Mouse (Mus musculus) myocyte (in vitro differentiated cells): Measurements from ENCODE around the gene Dlg2. TPM values are rescaled to one million over a fixed set of nuclear protein-coding genes. Genes with fewer than 3 reads are reported as not detected.

Experiments used
- H3K27me3 ChIP-seq: one replicate; pipeline ENCODE4 v1.6.1; 2011; ENCODE audit not compliant: control insufficient read depth, insufficient read depth, insufficient read length
- H3K36me3 ChIP-seq: one replicate; pipeline ENCODE4 v1.6.1; 2011; ENCODE audit not compliant: control insufficient read depth, insufficient read depth
- H3K4me2 ChIP-seq: one replicate; pipeline ENCODE4 v1.6.1; 2011; ENCODE audit warnings: low read depth, control low read depth
- H3K4me3 ChIP-seq: one replicate; pipeline ENCODE4 v1.5.1; 2011; ENCODE audit warnings: mild to moderate bottlenecking, control low read depth, moderate library complexity
- H3K79me2 ChIP-seq: one replicate; pipeline ENCODE4 v1.6.1; 2011; ENCODE audit not compliant: control insufficient read depth, insufficient read depth
- H3ac ChIP-seq: one replicate; pipeline ENCODE4 v1.6.1; 2011; ENCODE audit not compliant: control insufficient read depth, insufficient read length
- CEBPB ChIP-seq: IDR thresholded peaks from 2 replicates; pipeline ENCODE4 v1.6.1; 2011; ENCODE audit warnings: mild to moderate bottlenecking, moderate library complexity; ENCODE audit not compliant: poor library complexity, insufficient read depth, severe bottlenecking
- E2F4 ChIP-seq: IDR thresholded peaks from one replicate; pipeline ENCODE4 v1.6.1; 2011; ENCODE audit warnings: mild to moderate bottlenecking, control low read depth, moderate library complexity; ENCODE audit not compliant: insufficient read depth
- MAX ChIP-seq: IDR thresholded peaks from one replicate; pipeline ENCODE4 v1.6.1; 2011; ENCODE audit warnings: low read depth, mild to moderate bottlenecking, control low read depth
- MYOD1 ChIP-seq, 3 experiments: IDR thresholded peaks; one replicate each; pipeline ENCODE4 v1.6.1; 2011; ENCODE audit warnings: control low read depth in 2 of 3, low read depth in 2 of 3, mild to moderate bottlenecking in 2 of 3, moderate library complexity in 1 of 3; ENCODE audit not compliant: insufficient read length in 2 of 3, control insufficient read depth in 1 of 3
- MYOG ChIP-seq, 3 experiments: IDR thresholded peaks; one replicate each; pipeline ENCODE4 v1.6.1; 2011; ENCODE audit warnings: control low read depth in 2 of 3, low read depth in 2 of 3, mild to moderate bottlenecking in 2 of 3; ENCODE audit not compliant: insufficient read length in 2 of 3, control insufficient read depth in 1 of 3, insufficient read depth in 1 of 3
- POLR2A ChIP-seq: IDR thresholded peaks from one replicate; pipeline ENCODE4 v1.6.1; 2011; ENCODE audit warnings: low read depth, mild to moderate bottlenecking, control low read depth, moderate library complexity; ENCODE audit not compliant: insufficient read length
- POLR2AphosphoS2 ChIP-seq: IDR thresholded peaks from one replicate; pipeline ENCODE4 v1.6.1; 2011; ENCODE audit warnings: low read depth, control low read depth; ENCODE audit not compliant: insufficient read length
- REST ChIP-seq: IDR thresholded peaks from one replicate; pipeline ENCODE4 v1.6.1; 2011; ENCODE audit warnings: mild to moderate bottlenecking, control low read depth, moderate library complexity; ENCODE audit not compliant: insufficient read depth, insufficient read length
- SRF ChIP-seq: IDR thresholded peaks from one replicate; pipeline ENCODE4 v1.6.1; 2011; ENCODE audit warnings: low read depth; ENCODE audit not compliant: control insufficient read depth, insufficient read length
- TCF12 ChIP-seq: IDR thresholded peaks from one replicate; pipeline ENCODE4 v1.6.1; 2011; ENCODE audit warnings: mild to moderate bottlenecking, control low read depth; ENCODE audit not compliant: poor library complexity, insufficient read depth, severe bottlenecking
- TCF3 ChIP-seq: IDR thresholded peaks from one replicate; pipeline ENCODE4 v1.6.1; 2011; ENCODE audit warnings: low read depth, control low read depth; ENCODE audit not compliant: insufficient read length
- USF1 ChIP-seq: IDR thresholded peaks from one replicate; pipeline ENCODE4 v1.6.1; 2011; ENCODE audit warnings: low read depth, mild to moderate bottlenecking, control low read depth, moderate library complexity
- polyA plus RNA-seq: library from polyadenylated mRNA; unstranded; fragments of >200 nt; fragmentation: generic; extraction: Trizol; gene quantifications from one replicate; pipeline ENCODE4 v1.2.1, GENCODE M21; 2012; ENCODE audit warnings: missing spikeins

Gene Dlg2
- polyA plus RNA-seq, 1 experiment, result 0.65 TPM

- TF ChIP-seq MYOG (IDR thresholded peaks at IDR 0.05; ENCODE audit: control insufficient read depth in 1 of 3, insufficient read depth in 1 of 3, insufficient read length in 2 of 3, low read depth in 2 of 3), result no peak
- TF ChIP-seq SRF, result no peak
- no peak for TF ChIP-seq TCF3
- no peak for TF ChIP-seq TCF12
- TF ChIP-seq USF1, result no peak
- TF ChIP-seq REST, result no peak
- TF ChIP-seq MAX, result no peak
- Histone ChIP-seq H3K36me3 (no peaks in the 10 kb centered on the region), H3K4me3 (no peak overlapping the region), H3K4me2 (no peak overlapping the region), H3ac (no peak overlapping the region), H3K27me3 (no peaks in the 10 kb centered on the region), H3K79me2 (no peaks in the 10 kb centered on the region)
These were observed 1924.7 kb downstream of the Dlg2 start for GRCm38 (mm10) chr7:92401001-92401688.

GRCm38 (mm10) chr7:92408479-92408878 lies 1932.0 kb downstream of the Dlg2 start:
- Histone ChIP-seq H3K4me3 (no peak overlapping the region), H3K79me2 (no peaks in the 10 kb centered on the region), H3ac (no peak overlapping the region), H3K27me3 (no peaks in the 10 kb centered on the region), H3K4me2 (no peak overlapping the region), H3K36me3 (no peaks in the 10 kb centered on the region)
- TF ChIP-seq E2F4 (no peak), MYOD1 (IDR thresholded peaks at IDR 0.05; ENCODE audit: control insufficient read depth in 1 of 3, insufficient read length in 2 of 3, low read depth in 2 of 3) (no peak), CEBPB (no peak), MAX (no peak), POLR2A (no peak), POLR2AphosphoS2 (no peak), USF1 (no peak), TCF3 (no peak), SRF (no peak), TCF12 (no peak), REST (no peak), MYOG (IDR thresholded peaks at IDR 0.05; ENCODE audit: control insufficient read depth in 1 of 3, insufficient read depth in 1 of 3, insufficient read length in 2 of 3, low read depth in 2 of 3) (no peak)

- Histone ChIP-seq H3K4me3 (no peak overlapping the region), H3K4me2 (peak overlapping the region; percentile 41)
- TF ChIP-seq POLR2A (no peak), USF1 (no peak), E2F4 (no peak), TCF12 (no peak), MYOG (IDR thresholded peaks at IDR 0.05; ENCODE audit: control insufficient read depth in 1 of 3, insufficient read depth in 1 of 3, insufficient read length in 2 of 3, low read depth in 2 of 3) (no peak), CEBPB (no peak), MYOD1 (IDR thresholded peaks at IDR 0.05; ENCODE audit: control insufficient read depth in 1 of 3, insufficient read length in 2 of 3, low read depth in 2 of 3) (no peak), SRF (no peak), REST (no peak), POLR2AphosphoS2 (no peak), TCF3 (no peak), MAX (no peak)
These were observed 1944.0 kb downstream of the Dlg2 start for GRCm38 (mm10) chr7:92420474-92420873.

GRCm38 (mm10) chr7:92423017-92423416 lies 1946.5 kb downstream of the Dlg2 start:
- H3K4me2 ChIP-seq, result no peak overlapping the region
- no peak overlapping the region for H3ac ChIP-seq
- no peaks in the 10 kb centered on the region for H3K36me3 ChIP-seq
- no peaks in the 10 kb centered on the region for H3K79me2 ChIP-seq
- TF ChIP-seq REST, result no peak
- TF ChIP-seq TCF12, result no peak
- TF ChIP-seq USF1, result no peak
- TF ChIP-seq POLR2A, result no peak
- no peak for TF ChIP-seq CEBPB
- TF ChIP-seq MAX, result no peak
- no peak for TF ChIP-seq MYOG (IDR thresholded peaks at IDR 0.05; ENCODE audit: control insufficient read depth in 1 of 3, insufficient read depth in 1 of 3, insufficient read length in 2 of 3, low read depth in 2 of 3)
- no peak for TF ChIP-seq MYOD1 (IDR thresholded peaks at IDR 0.05; ENCODE audit: control insufficient read depth in 1 of 3, insufficient read length in 2 of 3, low read depth in 2 of 3)
- TF ChIP-seq E2F4, result no peak
- TF ChIP-seq TCF3, result no peak
- TF ChIP-seq SRF, result no peak
- no peak for TF ChIP-seq POLR2AphosphoS2
- no peak overlapping the region for H3K4me3 ChIP-seq
- no peaks in the 10 kb centered on the region for H3K27me3 ChIP-seq

More at GRCm38 (mm10) chr7:92420474-92420873, 1944.0 kb downstream of the Dlg2 start:
- Histone ChIP-seq H3K27me3 (no peaks in the 10 kb centered on the region), H3K79me2 (no peaks in the 10 kb centered on the region), H3ac (no peak overlapping the region), H3K36me3 (no peaks in the 10 kb centered on the region)

GRCm38 (mm10) chr7:92424703-92425102 lies 1948.2 kb downstream of the Dlg2 start:
- Histone ChIP-seq H3K4me2 (peak overlapping the region; percentile 24), H3K79me2 (no peaks in the 10 kb centered on the region), H3K27me3 (no peaks in the 10 kb centered on the region), H3K4me3 (no peak overlapping the region), H3K36me3 (no peaks in the 10 kb centered on the region), H3ac (no peak overlapping the region)
- TF ChIP-seq POLR2A (no peak), USF1 (no peak), CEBPB (0 out of 2 replicates have a peak, but pooled peaks have one; percentile 17), TCF3 (peak; percentile 55), MYOD1 (IDR thresholded peaks at IDR 0.05; ENCODE audit: control insufficient read depth in 1 of 3, insufficient read length in 2 of 3, low read depth in 2 of 3) (peak; percentile 64 to 92 (median 90)), MYOG (IDR thresholded peaks at IDR 0.05; ENCODE audit: control insufficient read depth in 1 of 3, insufficient read depth in 1 of 3, insufficient read length in 2 of 3, low read depth in 2 of 3) (peak; percentile 65 to 92 (median 88)), TCF12 (peak; percentile 85), SRF (no peak), MAX (no peak), REST (no peak), POLR2AphosphoS2 (no peak), E2F4 (no peak)
